Mouse (Mus musculus): ENCODE data around the gene Creb3l2. TPM values are rescaled to one million over a fixed set of nuclear protein-coding genes. Genes with fewer than 3 reads are reported as not detected.

Creb3l2 gene
- polyA plus RNA-seq, 1 experiment: 5.6 TPM

GRCm38 (mm10) chr6:37350315-37350714 lies 91.6 kb downstream of the Creb3l2 start:
- TF ChIP-seq CTCF (IDR thresholded peaks at IDR 0.05; ENCODE audit: extremely low read depth, insufficient read depth, low read length) (no peak), POLR2A (IDR thresholded peaks at IDR 0.05; ENCODE audit: extremely low read depth, insufficient read depth, low read length) (no peak)
- Histone ChIP-seq H3K4me1 (ENCODE audit: control insufficient read depth, insufficient read depth, low read length) (no peaks in the 10 kb centered on the region), H3K4me3 (ENCODE audit: insufficient read depth, low read length) (no peak overlapping the region), H3K27ac (ENCODE audit: insufficient read depth, low read length) (no peak overlapping the region)

- no peaks in the 10 kb centered on the region for H3K4me1 ChIP-seq (ENCODE audit: control insufficient read depth, insufficient read depth, low read length)
- H3K4me3 ChIP-seq (ENCODE audit: insufficient read depth, low read length): no peak overlapping the region
- TF ChIP-seq POLR2A (IDR thresholded peaks at IDR 0.05; ENCODE audit: extremely low read depth, insufficient read depth, low read length) (no peak), CTCF (IDR thresholded peaks at IDR 0.05; ENCODE audit: extremely low read depth, insufficient read depth, low read length) (no peak)
- H3K27ac ChIP-seq (ENCODE audit: insufficient read depth, low read length): no peak overlapping the region
Observed at GRCm38 (mm10) chr6:37347606-37348005, 94.3 kb downstream of the Creb3l2 start.

GRCm38 (mm10) chr6:37338055-37338454 lies 103.9 kb downstream of the Creb3l2 start:
- no peak overlapping the region for H3K4me3 ChIP-seq (ENCODE audit: insufficient read depth, low read length)
- H3K27ac ChIP-seq (ENCODE audit: insufficient read depth, low read length): no peak overlapping the region
- TF ChIP-seq CTCF (IDR thresholded peaks at IDR 0.05; ENCODE audit: extremely low read depth, insufficient read depth, low read length) (no peak), POLR2A (IDR thresholded peaks at IDR 0.05; ENCODE audit: extremely low read depth, insufficient read depth, low read length) (no peak)
- no peaks in the 10 kb centered on the region for H3K4me1 ChIP-seq (ENCODE audit: control insufficient read depth, insufficient read depth, low read length)

- Histone ChIP-seq H3K27ac (ENCODE audit: insufficient read depth, low read length) (0 out of 2 replicates have a peak overlapping the region, but pooled peaks have one; percentile 17), H3K4me1 (ENCODE audit: control insufficient read depth, insufficient read depth, low read length) (no peaks in the 10 kb centered on the region), H3K4me3 (ENCODE audit: insufficient read depth, low read length) (no peak overlapping the region)
- TF ChIP-seq POLR2A (IDR thresholded peaks at IDR 0.05; ENCODE audit: extremely low read depth, insufficient read depth, low read length): no peak
- TF ChIP-seq CTCF (IDR thresholded peaks at IDR 0.05; ENCODE audit: extremely low read depth, insufficient read depth, low read length): no peak
Observed at GRCm38 (mm10) chr6:37336831-37337260, 105.1 kb downstream of the Creb3l2 start.

- no peaks in the 10 kb centered on the region for H3K4me1 ChIP-seq (ENCODE audit: control insufficient read depth, insufficient read depth, low read length)
- no peak for TF ChIP-seq POLR2A (IDR thresholded peaks at IDR 0.05; ENCODE audit: extremely low read depth, insufficient read depth, low read length)
- TF ChIP-seq CTCF (IDR thresholded peaks at IDR 0.05; ENCODE audit: extremely low read depth, insufficient read depth, low read length): no peak
- no peak overlapping the region for H3K4me3 ChIP-seq (ENCODE audit: insufficient read depth, low read length)
- no peak overlapping the region for H3K27ac ChIP-seq (ENCODE audit: insufficient read depth, low read length)
Observed at GRCm38 (mm10) chr6:37336381-37336780, 105.6 kb downstream of the Creb3l2 start.

GRCm38 (mm10) chr6:37332846-37333245 lies 109.1 kb downstream of the Creb3l2 start:
- H3K4me1 ChIP-seq (ENCODE audit: control insufficient read depth, insufficient read depth, low read length): peaks cover 6% of the 10 kb centered on the region
- no peak overlapping the region for H3K4me3 ChIP-seq (ENCODE audit: insufficient read depth, low read length)
- TF ChIP-seq CTCF (IDR thresholded peaks at IDR 0.05; ENCODE audit: extremely low read depth, insufficient read depth, low read length) (no peak), POLR2A (IDR thresholded peaks at IDR 0.05; ENCODE audit: extremely low read depth, insufficient read depth, low read length) (no peak)
- H3K27ac ChIP-seq (ENCODE audit: insufficient read depth, low read length): no peak overlapping the region

- Histone ChIP-seq H3K4me1 (ENCODE audit: control insufficient read depth, insufficient read depth, low read length) (peaks cover 6% of the 10 kb centered on the region), H3K4me3 (ENCODE audit: insufficient read depth, low read length) (no peak overlapping the region), H3K27ac (ENCODE audit: insufficient read depth, low read length) (no peak overlapping the region)
- TF ChIP-seq POLR2A (IDR thresholded peaks at IDR 0.05; ENCODE audit: extremely low read depth, insufficient read depth, low read length): no peak
- TF ChIP-seq CTCF (IDR thresholded peaks at IDR 0.05; ENCODE audit: extremely low read depth, insufficient read depth, low read length): no peak
Observed at GRCm38 (mm10) chr6:37329901-37330864, 111.8 kb downstream of the Creb3l2 start.

GRCm38 (mm10) chr6:37329376-37329775 lies 112.6 kb downstream of the Creb3l2 start:
- peaks cover 6% of the 10 kb centered on the region for H3K4me1 ChIP-seq (ENCODE audit: control insufficient read depth, insufficient read depth, low read length)
- TF ChIP-seq POLR2A (IDR thresholded peaks at IDR 0.05; ENCODE audit: extremely low read depth, insufficient read depth, low read length) (no peak), CTCF (IDR thresholded peaks at IDR 0.05; ENCODE audit: extremely low read depth, insufficient read depth, low read length) (no peak)
- H3K27ac ChIP-seq (ENCODE audit: insufficient read depth, low read length): no peak overlapping the region
- no peak overlapping the region for H3K4me3 ChIP-seq (ENCODE audit: insufficient read depth, low read length)

- H3K4me3 ChIP-seq (ENCODE audit: insufficient read depth, low read length): no peak overlapping the region
- TF ChIP-seq CTCF (IDR thresholded peaks at IDR 0.05; ENCODE audit: extremely low read depth, insufficient read depth, low read length) (no peak), POLR2A (IDR thresholded peaks at IDR 0.05; ENCODE audit: extremely low read depth, insufficient read depth, low read length) (no peak)
- no peak overlapping the region for H3K27ac ChIP-seq (ENCODE audit: insufficient read depth, low read length)
- H3K4me1 ChIP-seq (ENCODE audit: control insufficient read depth, insufficient read depth, low read length): peaks cover 6% of the 10 kb centered on the region
Observed at GRCm38 (mm10) chr6:37328671-37329070, 113.3 kb downstream of the Creb3l2 start.

GRCm38 (mm10) chr6:37327519-37327918 lies 114.4 kb downstream of the Creb3l2 start:
- H3K4me1 ChIP-seq (ENCODE audit: control insufficient read depth, insufficient read depth, low read length): peaks cover 6% of the 10 kb centered on the region
- no peak for TF ChIP-seq CTCF (IDR thresholded peaks at IDR 0.05; ENCODE audit: extremely low read depth, insufficient read depth, low read length)
- TF ChIP-seq POLR2A (IDR thresholded peaks at IDR 0.05; ENCODE audit: extremely low read depth, insufficient read depth, low read length): no peak
- no peak overlapping the region for H3K27ac ChIP-seq (ENCODE audit: insufficient read depth, low read length)
- no peak overlapping the region for H3K4me3 ChIP-seq (ENCODE audit: insufficient read depth, low read length)
